Mouse (Mus musculus): ENCODE data around the gene Kcnh2.

Gene Kcnh2

DNA sequence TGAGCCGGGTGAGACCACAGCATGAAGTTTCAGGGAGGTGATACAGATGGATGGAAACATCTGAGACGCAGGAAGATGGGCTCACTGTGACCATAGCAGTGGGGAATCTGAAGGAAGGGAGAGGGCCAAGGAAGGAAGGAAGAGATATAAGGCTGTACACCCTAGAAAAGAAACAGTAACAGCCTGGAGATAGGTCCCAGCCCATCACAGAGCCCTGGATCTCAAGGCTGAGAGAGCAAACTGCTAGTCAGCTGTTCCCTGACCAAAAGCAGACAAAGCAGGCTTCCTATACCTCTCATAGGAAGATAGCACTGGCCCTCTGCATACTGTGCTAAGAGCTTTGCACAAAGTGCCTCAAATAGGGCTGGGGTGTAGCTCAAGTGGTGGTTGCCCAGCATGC lies 27.3 kb upstream of the Kcnh2 start:
- DNase-seq (ENCODE audit: low read depth, low spot score), result no peak

DNA sequence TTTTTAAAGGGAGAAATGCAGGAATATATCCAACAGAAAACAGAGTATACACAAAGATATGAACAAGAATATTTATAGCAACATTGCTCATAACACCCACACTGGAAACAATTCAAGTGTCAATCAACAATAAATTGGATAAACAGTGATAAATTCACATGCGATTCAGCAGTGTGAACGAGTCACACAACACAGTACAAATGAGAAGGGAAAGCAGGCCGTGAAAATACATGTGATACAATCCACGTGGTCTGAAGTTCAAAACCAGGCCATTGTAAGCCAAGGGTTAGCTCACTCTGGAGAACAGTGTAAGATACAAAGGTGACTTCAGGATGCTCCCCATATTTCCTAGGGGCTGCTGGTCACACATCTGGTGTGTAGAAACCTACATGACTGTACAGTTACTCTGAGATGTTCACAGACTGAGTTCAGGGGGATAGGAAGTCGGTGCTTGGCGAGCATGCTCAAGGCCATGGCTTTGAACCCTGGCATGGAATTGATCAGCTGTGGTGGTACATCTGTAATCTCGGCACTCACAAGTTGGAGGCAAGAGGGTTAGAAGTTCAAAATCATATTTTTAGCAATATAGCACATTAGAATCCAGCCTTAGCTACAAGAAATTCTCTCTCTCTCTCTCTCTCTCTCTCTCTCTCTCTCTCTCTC lies 23.4 kb upstream of the Kcnh2 start:
- DNase-seq (ENCODE audit: low read depth, low spot score), result no peak

DNA sequence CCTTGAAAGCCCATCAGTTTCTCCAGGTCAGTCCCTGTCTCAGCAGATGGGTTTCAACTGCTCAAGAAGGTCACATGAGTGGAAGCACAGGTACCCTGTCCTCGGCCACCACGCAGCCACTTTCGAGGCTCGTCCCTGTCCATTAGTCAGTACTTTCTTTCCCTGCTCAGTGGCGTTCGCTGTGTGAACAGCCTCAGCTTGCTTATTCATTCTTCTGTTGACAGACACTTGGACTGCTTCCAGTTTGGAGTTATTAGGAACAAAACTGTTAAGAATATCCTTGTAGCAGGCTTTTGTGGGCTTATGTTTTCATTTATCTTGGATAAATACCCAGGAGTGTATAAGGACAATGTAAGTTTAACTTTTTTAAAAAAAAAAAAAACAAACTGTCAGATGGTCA lies 22.8 kb upstream of the Kcnh2 start:
- no peak for DNase-seq (ENCODE audit: low read depth, low spot score)

DNA sequence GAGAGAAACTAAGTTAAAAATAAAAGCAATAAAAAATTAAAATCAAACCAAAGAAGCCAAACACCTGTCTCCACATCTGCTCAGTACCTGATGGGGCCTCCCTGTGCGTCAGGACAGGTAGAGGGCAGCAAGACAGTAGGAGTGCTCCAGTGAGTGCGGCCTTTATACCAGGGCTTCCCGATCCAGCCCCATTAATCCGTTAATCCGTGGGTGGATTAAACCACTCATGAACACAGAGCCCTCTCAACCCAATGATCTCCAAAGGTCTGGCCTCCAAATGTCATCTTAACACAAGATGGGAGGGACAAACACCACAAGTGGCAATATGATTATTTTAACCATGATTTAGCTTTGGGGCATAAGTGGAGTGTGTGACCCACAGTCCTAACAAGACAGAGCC lies 22.4 kb upstream of the Kcnh2 start:
- no peak for DNase-seq (ENCODE audit: low read depth, low spot score)

DNA sequence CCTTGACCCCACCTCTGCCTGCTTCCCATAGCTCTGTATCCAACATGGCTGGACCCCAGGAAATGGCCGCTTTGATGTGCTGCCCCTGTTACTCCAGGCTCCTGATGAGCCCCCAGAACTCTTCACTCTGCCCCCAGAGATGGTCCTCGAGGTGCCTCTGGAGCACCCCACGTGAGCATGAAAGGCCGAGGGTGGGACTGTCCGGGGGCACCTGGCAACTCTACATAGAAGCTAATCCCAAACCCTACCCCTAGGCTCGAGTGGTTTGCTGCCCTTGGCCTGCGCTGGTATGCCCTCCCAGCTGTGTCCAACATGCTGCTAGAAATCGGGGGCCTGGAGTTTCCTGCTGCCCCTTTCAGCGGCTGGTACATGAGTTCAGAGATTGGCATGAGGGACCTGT lies 18.4 kb upstream of the Kcnh2 start:
- no peak for DNase-seq (ENCODE audit: low read depth, low spot score)

DNA sequence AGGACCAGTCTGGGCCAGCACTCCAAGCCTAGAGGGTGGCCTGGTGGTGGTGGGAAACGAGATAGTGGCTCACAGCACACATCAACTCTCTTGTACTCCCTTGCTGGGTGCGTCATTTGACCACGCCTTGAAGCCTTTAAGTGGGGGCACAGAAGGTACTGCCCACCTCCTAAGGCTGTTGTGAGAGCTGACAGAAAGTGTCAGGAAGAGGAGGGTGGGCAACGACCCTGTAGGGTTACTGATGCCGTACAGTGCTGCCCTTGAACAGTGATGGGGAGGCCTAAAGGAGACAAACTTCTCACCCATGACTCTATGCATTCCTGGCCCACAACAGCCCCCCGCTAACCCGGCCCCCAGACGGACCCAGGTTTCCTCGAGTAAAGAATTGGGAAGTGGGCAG lies 15.0 kb upstream of the Kcnh2 start:
- no peak for DNase-seq (ENCODE audit: low read depth, low spot score)

DNA sequence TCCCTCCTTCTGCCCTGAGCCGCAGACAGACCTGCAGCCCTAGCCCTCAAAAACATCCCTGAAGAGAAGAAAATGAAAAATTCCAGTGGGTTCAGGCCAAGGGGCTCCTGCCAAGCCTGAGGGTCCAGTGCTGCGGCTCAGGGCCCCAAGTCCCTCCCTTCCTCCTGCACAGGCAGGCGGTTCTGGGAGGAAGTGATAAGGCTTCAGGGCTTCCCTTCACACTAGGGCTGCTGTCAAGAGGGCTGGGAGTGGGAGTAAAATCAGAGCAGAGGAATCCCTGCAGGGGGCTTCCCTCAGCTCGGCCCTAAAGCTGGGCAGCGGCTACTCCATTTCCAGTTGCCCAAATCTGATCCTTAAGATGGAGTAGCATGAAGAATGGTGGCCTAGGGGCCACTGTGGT lies 14.1 kb upstream of the Kcnh2 start:
- DNase-seq (ENCODE audit: low read depth, low spot score), result no peak

DNA sequence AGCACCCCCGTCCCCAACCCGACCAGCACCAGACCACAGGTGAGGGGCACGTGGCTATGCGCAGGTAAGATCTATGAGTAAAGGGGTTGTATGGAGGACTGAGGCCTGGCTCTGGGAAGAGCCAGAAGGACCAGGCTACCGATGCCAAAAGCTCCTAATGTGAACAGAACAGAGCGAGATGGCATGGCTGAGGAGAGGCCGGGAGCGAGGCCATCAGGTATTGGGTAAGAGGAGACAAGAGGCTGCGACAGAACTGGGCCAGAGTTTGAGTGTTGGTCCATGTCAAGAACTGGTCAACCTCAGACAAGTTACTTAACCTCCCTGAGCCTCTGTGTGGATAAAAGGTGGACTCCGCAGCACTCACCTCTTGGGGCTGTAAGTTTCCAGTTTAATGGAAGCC lies 13.6 kb upstream of the Kcnh2 start:
- no peak for DNase-seq (ENCODE audit: low read depth, low spot score)

DNA sequence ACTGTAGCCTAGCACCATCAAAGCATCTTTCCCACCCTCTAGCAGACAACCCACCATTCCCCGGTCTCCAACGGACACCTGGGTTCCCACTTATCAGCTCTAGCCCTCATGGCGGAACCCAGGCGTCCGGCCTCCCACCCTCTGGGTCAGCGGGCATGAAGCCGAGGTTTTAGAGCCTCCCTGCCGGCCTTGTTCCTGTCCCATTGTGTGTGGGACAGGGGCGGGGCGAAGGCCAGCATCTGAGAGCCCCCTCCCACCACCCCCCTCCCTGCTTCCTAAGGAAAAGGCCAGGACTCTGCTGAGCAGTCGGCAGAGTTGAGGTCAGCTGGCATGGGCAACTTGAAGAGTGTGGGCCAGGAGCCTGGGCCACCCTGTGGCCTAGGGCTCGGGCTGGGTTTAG lies 13.1 kb upstream of the Kcnh2 start, which contains the start of gene Nos3:
Gene Nos3 (plus strand): TSS at position 303 of the 400 bp plus-strand sequence.
- DNase-seq (ENCODE audit: low read depth, low spot score), result no peak

DNA sequence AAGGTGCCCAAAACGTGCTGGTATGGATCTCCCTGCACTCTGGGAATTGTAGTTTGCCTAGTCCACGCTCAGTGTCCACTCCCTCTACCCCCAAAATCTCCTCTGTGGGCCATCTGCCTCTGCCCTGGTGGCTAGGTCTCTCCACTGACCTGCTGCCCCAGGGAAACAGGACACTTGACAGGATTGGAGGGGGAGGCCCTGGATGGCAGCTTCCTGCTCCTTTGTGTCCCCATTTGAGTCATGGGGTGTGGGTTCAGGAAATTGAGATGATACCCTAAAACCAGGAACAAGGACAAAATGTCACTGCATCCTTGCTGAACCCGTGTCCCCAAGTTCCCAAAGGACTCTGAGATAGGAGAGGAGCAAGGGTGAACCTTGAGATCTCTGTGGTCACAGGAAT lies 12.7 kb upstream of the Kcnh2 start:
- no peak for DNase-seq (ENCODE audit: low read depth, low spot score)

DNA sequence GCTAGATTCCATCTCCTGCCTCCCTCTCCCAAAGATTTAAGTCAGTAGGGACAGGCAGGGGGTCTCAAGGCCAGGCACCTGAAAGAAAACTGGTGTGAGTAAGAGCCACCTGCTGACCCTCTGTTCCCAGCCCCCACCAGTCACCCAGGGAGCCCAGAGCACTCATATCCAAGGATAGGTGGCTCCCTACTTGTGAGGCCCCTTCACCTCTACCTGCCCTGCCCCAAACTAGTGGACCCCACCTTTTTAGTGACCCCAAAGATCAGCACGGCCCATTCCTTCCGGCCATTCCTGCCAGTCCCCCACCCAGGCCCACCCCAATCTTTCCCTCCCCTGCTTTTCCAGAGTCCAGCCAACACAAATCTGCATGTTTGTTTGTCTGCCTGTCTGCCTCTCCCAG lies 12.1 kb upstream of the Kcnh2 start:
- no peak for DNase-seq (ENCODE audit: low read depth, low spot score)

DNA sequence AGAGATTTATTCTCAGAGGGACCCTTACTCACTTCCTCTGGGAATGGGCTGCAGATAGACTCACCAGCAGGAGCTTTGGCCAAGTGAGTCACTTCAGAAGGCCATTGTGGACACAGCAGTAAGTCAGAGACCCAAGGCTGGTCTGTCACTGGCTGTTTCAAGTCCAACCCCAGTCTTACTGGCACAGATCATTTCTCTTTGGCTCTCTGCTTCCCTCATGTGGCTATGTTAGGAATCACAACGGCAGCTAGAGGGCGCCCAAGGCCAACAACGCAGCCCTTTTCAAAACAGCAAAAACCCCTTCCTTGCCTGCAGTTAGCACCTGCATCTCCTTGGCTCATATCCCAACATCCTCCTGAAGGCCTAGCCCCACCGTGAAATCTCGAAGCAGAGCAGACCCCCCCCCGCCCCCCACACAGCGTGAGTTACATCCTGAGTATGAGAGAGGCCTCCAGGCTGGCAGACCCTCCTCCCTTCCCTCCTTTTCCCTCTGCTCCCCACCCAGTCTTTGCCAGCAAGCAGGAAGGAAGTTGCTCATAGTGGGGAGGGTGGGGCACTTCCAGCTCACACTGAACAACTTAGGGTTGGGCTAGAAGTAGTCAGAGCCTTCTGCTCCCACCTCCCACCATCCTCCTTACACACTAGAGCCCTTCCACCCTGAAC lies 9.5 kb upstream of the Kcnh2 start:
- no peak for DNase-seq (ENCODE audit: low read depth, low spot score)

DNA sequence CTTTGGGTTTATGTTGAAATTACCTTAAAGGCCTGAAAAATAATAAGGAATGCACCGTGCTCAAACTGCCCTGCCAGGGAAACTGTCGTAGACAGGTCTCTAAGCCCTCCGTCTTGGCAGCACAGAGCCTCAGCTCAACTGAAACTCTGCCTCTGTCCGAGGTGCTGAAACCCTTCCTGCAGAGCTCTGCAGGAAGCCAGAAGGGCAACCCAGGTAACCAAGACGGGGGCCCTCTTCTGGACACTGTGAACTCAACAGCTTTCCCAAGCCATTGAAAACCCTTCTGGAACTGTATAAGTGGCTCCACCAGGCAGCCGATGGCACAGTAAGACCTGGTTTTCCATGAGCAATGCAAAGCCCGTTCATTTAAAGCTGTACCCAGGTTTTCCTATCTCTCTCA lies 6.1 kb upstream of the Kcnh2 start:
- no peak for DNase-seq (ENCODE audit: low read depth, low spot score)

DNA sequence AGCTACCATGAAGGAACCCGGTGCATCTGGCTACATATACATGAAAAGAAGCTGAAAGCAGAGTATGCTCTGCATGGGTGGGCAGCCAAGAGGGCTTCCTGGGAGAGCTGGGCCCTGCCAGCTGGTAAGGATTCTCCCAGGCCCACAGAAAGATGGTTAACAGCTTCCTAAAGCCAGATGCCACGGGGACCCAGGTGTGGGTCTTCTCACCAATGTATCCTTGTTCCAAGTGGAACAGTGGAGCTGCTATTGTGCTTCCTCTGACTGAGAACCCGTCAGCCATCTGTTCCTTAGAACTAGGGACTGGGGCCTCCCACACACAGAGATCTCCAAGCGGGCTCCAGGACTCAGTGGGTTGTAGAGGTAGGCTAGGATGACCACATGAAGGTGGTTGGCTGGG lies 5.4 kb upstream of the Kcnh2 start:
- no peak for DNase-seq (ENCODE audit: low read depth, low spot score)

DNA sequence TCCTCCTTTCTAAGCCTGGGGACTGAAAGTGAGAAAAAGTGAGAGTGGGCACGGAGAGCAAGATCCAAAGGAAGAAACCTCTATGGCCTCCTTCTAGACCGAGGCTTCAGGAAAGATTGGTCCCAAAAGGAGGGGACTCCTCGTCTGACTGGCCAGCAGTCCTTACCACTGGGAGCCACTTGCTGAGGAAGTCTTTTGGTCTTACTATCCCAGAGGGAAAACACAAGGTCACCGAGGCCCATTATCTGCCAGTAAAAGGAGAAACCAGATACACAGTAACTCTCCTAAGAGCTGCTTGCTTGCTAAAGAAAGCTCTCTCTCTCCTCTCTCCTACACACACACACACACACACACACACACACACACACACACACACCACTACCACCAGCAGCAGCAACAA lies 1.9 kb upstream of the Kcnh2 start:
- DNase-seq (ENCODE audit: low read depth, low spot score), result no peak

DNA sequence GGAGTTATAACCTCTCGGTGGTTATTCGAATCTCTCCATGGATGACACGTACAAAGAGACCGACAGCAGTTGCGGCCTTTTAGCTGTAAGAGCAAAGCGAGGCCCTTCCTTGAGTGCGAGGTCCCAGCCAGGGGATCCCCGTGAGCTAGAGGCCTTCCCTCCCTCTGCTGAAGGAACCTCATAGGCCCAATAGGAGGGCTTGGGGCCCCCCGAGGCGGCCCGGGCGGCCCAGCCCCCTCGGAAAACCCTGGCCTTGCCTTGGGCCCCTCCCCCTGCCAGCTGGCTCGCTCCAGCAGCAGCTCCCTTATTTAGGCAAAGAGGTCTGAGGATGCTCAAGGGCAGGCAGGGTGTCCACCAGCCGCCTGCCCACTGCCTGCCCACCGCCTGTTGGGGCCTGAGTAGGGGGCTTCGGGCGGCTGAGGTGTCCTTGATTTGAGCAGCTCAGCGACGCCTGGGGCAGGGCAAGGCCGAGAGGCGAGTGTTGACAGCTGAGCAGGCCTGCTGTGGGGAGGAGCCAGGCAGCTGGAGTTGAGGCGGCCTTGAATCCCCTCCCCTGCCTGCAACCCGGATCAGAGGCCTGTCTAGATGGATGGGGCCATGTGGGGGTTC lies 951 bp upstream of the Kcnh2 start:
- no peak for DNase-seq (ENCODE audit: low read depth, low spot score)

DNA sequence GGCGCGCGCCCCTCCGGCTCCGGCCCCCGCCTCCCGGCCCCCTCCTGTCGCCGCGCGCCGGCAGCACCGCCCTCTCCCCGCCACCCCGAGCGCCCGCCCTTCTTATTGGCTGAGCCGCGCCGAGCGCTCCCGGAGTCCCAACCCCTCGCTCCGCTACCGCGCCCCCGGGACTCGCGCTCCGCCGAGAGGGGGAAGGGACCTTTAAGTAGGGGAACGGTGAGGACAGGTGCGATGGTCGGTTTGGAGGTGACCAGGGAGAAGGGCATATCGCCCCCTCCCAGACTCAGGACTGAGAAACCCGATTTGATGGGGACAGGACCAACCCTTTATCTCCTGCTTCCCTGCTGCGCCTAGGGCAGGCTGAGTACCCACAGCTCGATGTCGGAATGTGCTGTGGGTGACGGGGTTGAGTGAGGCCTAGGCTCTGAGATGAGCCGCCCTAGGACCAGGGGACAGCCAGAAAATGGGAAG lies 332 bp upstream of the Kcnh2 start:
- peak; percentile 77 for DNase-seq (ENCODE audit: low read depth, low spot score)

DNA sequence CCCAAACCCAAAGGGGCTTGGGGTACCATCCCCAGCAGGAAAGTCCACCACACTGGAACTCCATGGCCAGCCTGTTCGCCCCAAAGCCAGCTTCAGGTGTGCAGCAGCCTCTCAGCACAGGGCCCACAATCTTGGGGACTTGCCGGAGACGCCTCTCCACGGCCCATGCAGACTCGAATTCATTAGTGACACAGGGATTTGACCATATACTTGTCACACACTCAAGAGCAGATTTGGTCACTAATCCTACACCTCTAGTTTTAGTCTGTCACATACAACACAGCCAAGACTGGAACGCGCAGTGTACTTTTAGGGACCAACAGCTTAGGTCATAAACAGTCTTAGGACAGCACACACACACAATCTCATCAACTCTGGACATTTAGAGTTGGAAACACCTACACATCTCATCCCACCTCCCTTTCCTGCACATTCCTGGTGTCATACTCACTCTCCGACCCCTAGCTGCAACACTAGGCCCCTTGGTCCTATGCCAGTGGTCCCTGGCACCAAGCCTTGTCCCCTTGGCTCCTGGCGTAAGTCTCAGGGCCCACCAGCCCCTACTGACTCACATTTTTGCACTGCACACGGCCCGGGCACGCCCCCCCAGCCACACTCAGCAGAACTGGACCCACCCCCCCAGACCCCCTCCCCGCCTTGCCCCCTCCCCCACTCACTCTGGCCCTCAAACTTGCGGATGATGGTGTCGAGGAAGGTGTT lies 713 bp downstream of the Kcnh2 start:
- DNase-seq (ENCODE audit: low read depth, low spot score), result no peak

DNA sequence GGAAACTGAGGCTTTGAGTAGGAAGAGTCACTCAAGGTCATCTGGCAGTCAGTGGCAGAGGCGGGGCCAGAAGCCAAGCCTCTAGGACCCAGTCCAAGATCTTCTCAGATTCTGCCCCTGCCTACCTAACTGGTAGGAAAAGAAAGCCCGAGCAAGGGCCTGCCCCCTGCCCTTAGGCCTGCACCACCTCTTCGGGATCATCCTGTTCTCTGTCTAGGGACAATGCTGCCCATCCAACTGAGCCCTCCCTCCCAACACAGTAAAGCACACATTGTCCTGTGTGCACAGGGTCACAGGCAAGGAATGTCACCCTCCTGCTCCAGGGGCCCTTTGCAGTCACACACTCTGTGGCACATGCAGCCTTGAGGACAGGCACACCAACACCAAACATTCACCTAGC lies 1.3 kb downstream of the Kcnh2 start:
- no peak for DNase-seq (ENCODE audit: low read depth, low spot score)

DNA sequence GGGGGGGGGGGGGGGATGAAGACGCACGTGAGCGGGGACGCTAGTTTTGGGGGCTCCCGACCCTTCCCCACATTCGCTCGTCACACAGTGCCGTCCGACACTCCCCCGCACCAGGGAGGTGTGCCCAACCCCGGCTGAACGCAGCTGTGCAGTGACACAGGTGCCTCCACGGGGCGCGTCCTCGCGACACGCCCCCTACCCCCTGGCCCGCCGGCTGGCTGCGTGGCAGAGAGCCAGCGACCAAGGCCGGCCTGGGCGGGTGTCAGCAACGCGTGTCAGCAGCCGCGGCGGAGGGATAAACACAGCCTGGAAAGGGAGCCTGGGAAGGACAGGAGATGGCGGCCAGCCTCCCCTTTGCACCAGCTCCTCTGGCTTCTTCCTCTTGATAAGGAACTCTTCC lies 2.9 kb downstream of the Kcnh2 start:
- DNase-seq (ENCODE audit: low read depth, low spot score), result no peak

DNA sequence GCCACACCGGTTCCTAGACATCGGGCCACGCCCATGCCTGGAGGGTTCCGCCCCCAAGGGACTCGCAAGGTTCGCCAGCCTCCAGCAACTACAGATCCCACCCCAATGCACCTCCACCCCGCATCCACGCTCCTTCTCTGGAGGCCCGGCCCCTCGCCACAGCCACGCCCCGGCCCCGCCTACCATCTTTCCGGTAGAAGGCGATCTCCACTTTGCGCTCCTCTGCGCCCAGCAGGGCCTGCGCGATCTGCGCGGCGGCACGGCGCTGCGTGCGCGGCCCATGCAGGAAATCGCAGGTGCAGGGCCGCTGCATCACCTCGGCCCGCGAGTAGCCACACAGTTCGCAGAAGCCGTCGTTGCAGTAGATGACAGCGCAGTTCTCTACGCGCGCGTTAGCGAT lies 3.3 kb downstream of the Kcnh2 start:
- peak; percentile 50 for DNase-seq (ENCODE audit: low read depth, low spot score)

DNA sequence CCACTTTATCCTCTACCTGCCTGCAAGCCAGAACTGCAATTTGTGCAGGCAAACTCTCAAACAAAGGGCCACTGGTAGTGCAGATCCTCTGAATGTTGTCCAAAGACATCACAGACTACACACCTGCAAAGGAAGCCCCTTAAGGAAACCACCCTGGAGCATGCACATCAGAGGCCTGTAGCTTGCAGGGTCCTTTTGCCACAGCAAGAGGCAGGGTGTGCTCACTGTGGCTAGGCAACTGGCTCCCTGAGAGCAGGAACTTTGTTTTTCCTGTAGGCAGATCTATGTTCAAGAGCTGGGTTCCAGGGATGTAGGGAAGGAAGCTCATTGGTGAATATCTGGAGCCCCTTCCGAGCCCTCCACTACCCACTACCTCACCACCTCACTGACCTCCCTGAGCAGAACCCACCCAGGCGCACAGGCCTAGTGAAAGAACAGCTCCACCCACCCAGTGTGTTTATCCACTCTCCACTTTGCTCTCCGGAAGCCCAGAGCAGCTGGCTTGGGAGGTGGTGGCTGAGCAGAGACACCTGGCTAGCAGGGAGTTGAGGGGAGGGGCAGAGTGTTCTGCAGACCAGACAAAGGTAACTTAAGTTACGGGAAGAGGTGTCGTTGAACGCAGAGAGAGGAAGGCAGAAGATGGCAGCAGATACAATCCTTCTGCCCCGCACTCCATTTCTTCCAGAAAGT lies 4.1 kb downstream of the Kcnh2 start:
- no peak for DNase-seq (ENCODE audit: low read depth, low spot score)

Data from telencephalon, adult 2 months (tissue).